Mouse (Mus musculus): ENCODE data around the gene Cpa2. TPM values are rescaled to one million over a fixed set of nuclear protein-coding genes. Genes with fewer than 3 reads are reported as not detected.

Gene Cpa2
- total and polyA plus RNA-seq, 3 experiments, result 0.12 to 0.43 TPM; not detected in 1

GRCm38 (mm10) chr6:30605672-30606071 lies 64.3 kb downstream of the Cpa2 start:
- TF ChIP-seq ELF1 (IDR thresholded peaks at IDR 0.05; ENCODE audit: low read depth, low read length), result no peak
- TF ChIP-seq HCFC1 (IDR thresholded peaks at IDR 0.05; ENCODE audit: low read depth, low read length), result no peak
- no peaks in the 10 kb centered on the region for H3K9me3 ChIP-seq (replicated peaks; ENCODE audit: insufficient read depth, low read length)
- peak; percentile 15 for DNase-seq (ENCODE audit: low read depth, low spot score)
- H3K9ac ChIP-seq (ENCODE audit: control insufficient read depth, low read depth, low read length, poor library complexity, severe bottlenecking), result no peak overlapping the region
- H3K4me3 ChIP-seq (ENCODE audit: control insufficient read depth in 1 of 2, insufficient read depth in 1 of 2, low read depth in 2 of 2, low read length in 2 of 2), result no peak overlapping the region
- peaks cover 13 to 27% of the 10 kb centered on the region in 2 experiments for H3K27me3 ChIP-seq (ENCODE audit: control insufficient read depth in 1 of 2, insufficient read depth in 2 of 2, low read length in 2 of 2)
- no peaks in the 10 kb centered on the region for H3K79me2 ChIP-seq (ENCODE audit: control insufficient read depth, insufficient read depth, low read length, poor library complexity)
- H3K4me1 ChIP-seq (ENCODE audit: control insufficient read depth in 1 of 2, insufficient read depth in 2 of 2, low read length in 2 of 2), result no peaks in the 10 kb centered on the region
- no peaks in the 10 kb centered on the region for H3K36me3 ChIP-seq (ENCODE audit: control insufficient read depth in 1 of 2, insufficient read depth in 2 of 2, low read length in 2 of 2)
- H3K27ac ChIP-seq (ENCODE audit: control insufficient read depth, low read depth, low read length), result no peak overlapping the region

GRCm38 (mm10) chr6:30610710-30611109 lies 69.3 kb downstream of the Cpa2 start, which contains the start of gene Cpa5:
Cpa5 (plus strand) TSS chr6:30611010.
- no peak for TF ChIP-seq USF1 (IDR thresholded peaks at IDR 0.05; ENCODE audit: low read depth, low read length)
- TF ChIP-seq E2F4 (IDR thresholded peaks at IDR 0.05; ENCODE audit: borderline replicate concordance, low read depth, low read length), result no peak
- no peak for TF ChIP-seq BHLHE40 (IDR thresholded peaks at IDR 0.05; ENCODE audit: borderline replicate concordance, low read depth, low read length)
- no peak for TF ChIP-seq USF2 (IDR thresholded peaks at IDR 0.05; ENCODE audit: borderline replicate concordance in 1 of 2, insufficient read depth in 1 of 2, low read depth in 1 of 2, low read length in 2 of 2)
- no peak for TF ChIP-seq CHD1 (IDR thresholded peaks at IDR 0.05; ENCODE audit: low read depth, low read length)
- TF ChIP-seq ZNF384 (IDR thresholded peaks at IDR 0.05; ENCODE audit: low read depth, low read length), result no peak
- no peak for TF ChIP-seq TCF12 (IDR thresholded peaks at IDR 0.05; ENCODE audit: low read depth, low read length)
- TF ChIP-seq RCOR1 (IDR thresholded peaks at IDR 0.05; ENCODE audit: low read depth, low read length), result no peak
- TF ChIP-seq HCFC1 (IDR thresholded peaks at IDR 0.05; ENCODE audit: low read depth, low read length), result no peak
- TF ChIP-seq GABPA (IDR thresholded peaks at IDR 0.05; ENCODE audit: low read depth, low read length), result no peak
- TF ChIP-seq MAFK (IDR thresholded peaks at IDR 0.05; ENCODE audit: borderline replicate concordance, low read depth, low read length), result no peak
- no peak for TF ChIP-seq ZMIZ1 (IDR thresholded peaks at IDR 0.05; ENCODE audit: low read depth, low read length)
- no peak for TF ChIP-seq KAT2A (conservative IDR thresholded peaks at IDR 0.05; ENCODE audit: low read depth, low read length)
- TF ChIP-seq NRF1 (IDR thresholded peaks at IDR 0.05; ENCODE audit: insufficient read depth, low read depth, low read length, poor library complexity, severe bottlenecking), result no peak
- TF ChIP-seq ELF1 (IDR thresholded peaks at IDR 0.05; ENCODE audit: low read depth, low read length), result no peak
- no peak for TF ChIP-seq TAL1 (IDR thresholded peaks at IDR 0.05; ENCODE audit: low read length)
- no peak for TF ChIP-seq TBP (IDR thresholded peaks at IDR 0.05; ENCODE audit: low read depth, low read length)
- no peaks in the 10 kb centered on the region for H3K79me2 ChIP-seq (ENCODE audit: control insufficient read depth, insufficient read depth, low read length, poor library complexity)
- no peak for DNase-seq (ENCODE audit: low read depth, low spot score)
- no peak within 1 kb of the TSS for H3K4me3 ChIP-seq (ENCODE audit: control insufficient read depth in 1 of 2, insufficient read depth in 1 of 2, low read depth in 2 of 2, low read length in 2 of 2)
- no peak within 1 kb of the TSS for H3K27ac ChIP-seq (ENCODE audit: control insufficient read depth, low read depth, low read length)
- H3K4me1 ChIP-seq (ENCODE audit: control insufficient read depth in 1 of 2, insufficient read depth in 2 of 2, low read length in 2 of 2), result no peaks in the 10 kb centered on the region
- H3K9ac ChIP-seq (ENCODE audit: control insufficient read depth, low read depth, low read length, poor library complexity, severe bottlenecking), result no peak within 1 kb of the TSS
- H3K27me3 ChIP-seq (ENCODE audit: control insufficient read depth in 1 of 2, insufficient read depth in 2 of 2, low read length in 2 of 2), result peaks cover 2 to 19% of the 10 kb centered on the region in 2 experiments
- H3K9me3 ChIP-seq (replicated peaks; ENCODE audit: insufficient read depth, low read length), result no peaks in the 10 kb centered on the region
- no peaks in the 10 kb centered on the region for H3K36me3 ChIP-seq (ENCODE audit: control insufficient read depth in 1 of 2, insufficient read depth in 2 of 2, low read length in 2 of 2)
